Mouse (Mus musculus): ENCODE measurements around the gene Acpp. TPM values are rescaled to one million over a fixed set of nuclear protein-coding genes. Genes with fewer than 3 reads are reported as not detected.

Gene Acpp
- total and polyA plus RNA-seq, 3 experiments: 0.27 to 0.97 (median 0.30) TPM

DNA sequence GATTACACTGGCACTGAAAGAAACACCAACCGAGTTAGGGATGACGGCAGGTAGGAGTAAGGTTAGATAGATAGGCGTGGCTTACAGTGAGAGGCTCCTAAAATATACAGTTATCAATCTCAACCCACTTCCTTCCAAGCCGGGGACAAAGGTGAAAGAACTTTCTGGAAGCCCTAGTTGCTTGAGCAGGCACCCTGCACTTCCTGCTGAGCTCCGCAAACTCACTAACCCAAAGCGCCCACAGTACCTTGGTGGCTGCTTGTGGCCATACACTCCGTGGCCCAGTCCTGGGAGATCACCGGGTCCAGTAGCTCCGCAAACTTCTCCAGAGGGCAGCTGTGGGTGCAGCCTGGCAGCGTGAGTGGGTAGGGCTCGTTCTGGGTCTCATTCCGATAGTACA lies 37.0 kb downstream of the Acpp start:
- in situ Hi-C loops (cut with MboI; ENCODE audit: low pct_ligation_motif_present, low pct_unique_long_range_greater_than_20kb, low sequenced_read_pairs): loop anchor here (10.0 kb wide), 1 partner anchor 96 kb away; no protein-coding TSS in a partner anchor
- Histone ChIP-seq H3K9ac (ENCODE audit: insufficient read depth, low read depth) (no peak overlapping the region), H3K4me2 (ENCODE audit: insufficient read depth, low read depth, poor library complexity, severe bottlenecking) (no peak overlapping the region), H3K4me3 (replicated peaks in 1 of 3; ENCODE audit: low read depth in 2 of 3, low read length in 2 of 3, poor library complexity in 1 of 3) (no peak overlapping the region), H3K36me3 (replicated peaks in 1 of 2; ENCODE audit: control insufficient read depth in 1 of 2, insufficient read depth in 1 of 2, low read length in 1 of 2) (no peaks in the 10 kb centered on the region), H3K27me3 (replicated peaks) (no peaks in the 10 kb centered on the region), H3K4me1 (ENCODE audit: control insufficient read depth in 1 of 2, insufficient read depth in 2 of 2) (peaks cover 0 to 8% of the 10 kb centered on the region in 2 experiments; a peak in 2 of 4 replicates), H3K9me3 (replicated peaks; ENCODE audit: low read length) (no peaks in the 10 kb centered on the region), H3K27ac (ENCODE audit: insufficient read depth, low read depth) (no peak overlapping the region), H3K79me2 (replicated peaks; ENCODE audit: control insufficient read depth, extremely low read depth, insufficient read depth, poor library complexity, severe bottlenecking) (no peaks in the 10 kb centered on the region)
- dilution Hi-C loops (cut with MboI; ENCODE audit: extremely low pct_ligation_motif_present, extremely low pct_unique_long_range_greater_than_20kb, low sequenced_read_pairs): no loop called here
- no peak for DNase-seq (ENCODE audit: extremely low read depth)
- no peak for TF ChIP-seq ELF1 (IDR thresholded peaks at IDR 0.05; ENCODE audit: low read depth, low read length)
- no peak for TF ChIP-seq MEF2A (IDR thresholded peaks at IDR 0.05; ENCODE audit: borderline replicate concordance, low read depth, low read length)
- TF ChIP-seq E2F4 (IDR thresholded peaks at IDR 0.05; ENCODE audit: insufficient replicate concordance, low read depth, low read length): no peak
- TF ChIP-seq MXI1 (IDR thresholded peaks at IDR 0.05; ENCODE audit: low read depth, low read length): no peak
- TF ChIP-seq CTCF (conservative IDR thresholded peaks at IDR 0.05 in 1 of 2, IDR thresholded peaks at IDR 0.05 in 1 of 2; ENCODE audit: low read depth in 2 of 2, low read length in 2 of 2): no peak
- TF ChIP-seq HCFC1 (IDR thresholded peaks at IDR 0.05; ENCODE audit: low read depth, low read length): no peak
- TF ChIP-seq BHLHE40 (IDR thresholded peaks at IDR 0.05; ENCODE audit: low read depth, low read length): no peak
- no peak for TF ChIP-seq ZNF384 (IDR thresholded peaks at IDR 0.05; ENCODE audit: low read depth, low read length)
- no peak for TF ChIP-seq ZMIZ1 (IDR thresholded peaks at IDR 0.05; ENCODE audit: low read depth, low read length)
- TF ChIP-seq ZC3H11A (IDR thresholded peaks at IDR 0.05; ENCODE audit: low read depth, low read length): no peak
- TF ChIP-seq ZKSCAN1 (IDR thresholded peaks at IDR 0.05; ENCODE audit: borderline replicate concordance, low read depth, low read length): no peak
- TF ChIP-seq JUND (conservative IDR thresholded peaks at IDR 0.05; ENCODE audit: low read depth, low read length): no peak

GRCm38 (mm10) chr9:104297041-104297440 lies 40.5 kb downstream of the Acpp start:
- dilution Hi-C loops (cut with MboI; ENCODE audit: extremely low pct_ligation_motif_present, extremely low pct_unique_long_range_greater_than_20kb, low sequenced_read_pairs): no loop called here
- no peak for DNase-seq (ENCODE audit: extremely low read depth)
- in situ Hi-C loops (cut with MboI; ENCODE audit: low pct_ligation_motif_present, low pct_unique_long_range_greater_than_20kb, low sequenced_read_pairs): no loop called here
- no peaks in the 10 kb centered on the region for H3K9me3 ChIP-seq (replicated peaks; ENCODE audit: low read length)
- no peak overlapping the region for H3K4me3 ChIP-seq (replicated peaks in 1 of 3; ENCODE audit: low read depth in 2 of 3, low read length in 2 of 3, poor library complexity in 1 of 3)
- H3K79me2 ChIP-seq (replicated peaks; ENCODE audit: control insufficient read depth, extremely low read depth, insufficient read depth, poor library complexity, severe bottlenecking): no peaks in the 10 kb centered on the region
- H3K9ac ChIP-seq (ENCODE audit: insufficient read depth, low read depth): no peak overlapping the region
- no peaks in the 10 kb centered on the region for H3K27me3 ChIP-seq (replicated peaks)
- H3K27ac ChIP-seq (ENCODE audit: insufficient read depth, low read depth): no peak overlapping the region
- no peak overlapping the region for H3K4me2 ChIP-seq (ENCODE audit: insufficient read depth, low read depth, poor library complexity, severe bottlenecking)
- peaks cover 0 to under 1% of the 10 kb centered on the region in 2 experiments; a peak in 1 of 4 replicates for H3K4me1 ChIP-seq (ENCODE audit: control insufficient read depth in 1 of 2, insufficient read depth in 2 of 2)
- TF ChIP-seq CHD1 (IDR thresholded peaks at IDR 0.05; ENCODE audit: low read depth, low read length) (no peak), ZC3H11A (IDR thresholded peaks at IDR 0.05; ENCODE audit: low read depth, low read length) (no peak), NRF1 (IDR thresholded peaks at IDR 0.05; ENCODE audit: low read depth, low read length) (no peak), CHD2 (IDR thresholded peaks at IDR 0.05; ENCODE audit: low read length) (no peak), POLR2AphosphoS2 (IDR thresholded peaks at IDR 0.05; ENCODE audit: low read depth, low read length) (no peak), MXI1 (IDR thresholded peaks at IDR 0.05; ENCODE audit: low read depth, low read length) (no peak), ETS1 (conservative IDR thresholded peaks at IDR 0.05; ENCODE audit: low read depth, low read length) (no peak), E2F4 (IDR thresholded peaks at IDR 0.05; ENCODE audit: insufficient replicate concordance, low read depth, low read length) (no peak), EP300 (IDR thresholded peaks at IDR 0.05; ENCODE audit: low read length) (no peak), POLR2A (IDR thresholded peaks at IDR 0.05; ENCODE audit: low read depth, low read length) (no peak), UBTF (IDR thresholded peaks at IDR 0.05; ENCODE audit: low read depth, low read length) (no peak)
- H3K36me3 ChIP-seq (replicated peaks in 1 of 2; ENCODE audit: control insufficient read depth in 1 of 2, insufficient read depth in 1 of 2, low read length in 1 of 2): no peaks in the 10 kb centered on the region

All from CH12.LX (cell line).